Mouse (Mus musculus): Measurements from ENCODE around the gene Bcl6. TPM values are rescaled to one million over a fixed set of nuclear protein-coding genes. Genes with fewer than 3 reads are reported as not detected.

Bcl6 gene
- total and polyA plus RNA-seq, 3 experiments: 0.20 to 0.60 (median 0.25) TPM

DNA sequence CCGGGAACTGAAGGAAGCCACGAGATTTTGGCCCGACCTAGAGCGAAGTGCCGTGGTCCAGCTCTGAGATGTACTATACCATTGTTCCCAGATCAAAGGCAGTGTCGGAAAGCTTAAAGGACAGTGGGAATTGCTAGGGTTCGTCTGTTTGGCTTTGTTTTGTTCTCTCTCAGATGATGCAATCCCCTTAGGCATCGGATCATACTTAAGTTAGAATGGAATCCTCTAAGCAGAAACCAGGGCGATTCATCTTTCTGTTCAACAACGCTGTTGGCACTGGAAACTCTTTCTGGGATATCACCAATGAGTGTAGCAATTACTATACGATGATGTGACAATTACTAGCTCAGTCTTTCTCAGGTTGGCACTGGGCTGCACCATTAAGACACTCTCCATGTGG is 56.4 kb downstream of the Bcl6 start, which contains the start of gene Rtp2:
Gene Rtp2 (minus strand): TSS at position 101 of the 400 bp plus-strand sequence.
- no peak for DNase-seq (ENCODE audit: extremely low read depth)
- Histone ChIP-seq H3K9me3 (replicated peaks; ENCODE audit: low read length) (no peaks in the 10 kb centered on the region), H3K4me1 (ENCODE audit: control insufficient read depth in 1 of 2, insufficient read depth in 2 of 2) (peaks cover 5 to 7% of the 10 kb centered on the region in 2 experiments), H3K27me3 (replicated peaks) (no peaks in the 10 kb centered on the region), H3K36me3 (replicated peaks in 1 of 2; ENCODE audit: control insufficient read depth in 1 of 2, insufficient read depth in 1 of 2, low read length in 1 of 2) (no peaks in the 10 kb centered on the region), H3K79me2 (replicated peaks; ENCODE audit: control insufficient read depth, extremely low read depth, insufficient read depth, poor library complexity, severe bottlenecking) (no peaks in the 10 kb centered on the region), H3K4me3 (replicated peaks in 1 of 3; ENCODE audit: low read depth in 2 of 3, low read length in 2 of 3, poor library complexity in 1 of 3) (no peak within 1 kb of the TSS), H3K27ac (ENCODE audit: insufficient read depth, low read depth) (no peak within 1 kb of the TSS), H3K9ac (ENCODE audit: insufficient read depth, low read depth) (no peak within 1 kb of the TSS), H3K4me2 (ENCODE audit: insufficient read depth, low read depth, poor library complexity, severe bottlenecking) (no peak within 1 kb of the TSS)
- dilution Hi-C loops (cut with MboI; ENCODE audit: extremely low pct_ligation_motif_present, extremely low pct_unique_long_range_greater_than_20kb, low sequenced_read_pairs) (no loop called here), in situ Hi-C loops (cut with MboI; ENCODE audit: low pct_ligation_motif_present, low pct_unique_long_range_greater_than_20kb, low sequenced_read_pairs) (no loop called here)
- TF ChIP-seq JUND (conservative IDR thresholded peaks at IDR 0.05; ENCODE audit: low read depth, low read length) (no peak), HCFC1 (IDR thresholded peaks at IDR 0.05; ENCODE audit: low read depth, low read length) (no peak), JUN (IDR thresholded peaks at IDR 0.05; ENCODE audit: insufficient read depth, low read depth, low read length) (no peak), E2F4 (IDR thresholded peaks at IDR 0.05; ENCODE audit: insufficient replicate concordance, low read depth, low read length) (no peak), RAD21 (IDR thresholded peaks at IDR 0.05; ENCODE audit: low read depth, low read length) (no peak), TBP (conservative IDR thresholded peaks at IDR 0.05; ENCODE audit: low read depth, low read length) (no peak), MXI1 (IDR thresholded peaks at IDR 0.05; ENCODE audit: low read depth, low read length) (no peak), MEF2A (IDR thresholded peaks at IDR 0.05; ENCODE audit: borderline replicate concordance, low read depth, low read length) (no peak), USF1 (IDR thresholded peaks at IDR 0.05; ENCODE audit: low read depth, low read length) (no peak), ZC3H11A (IDR thresholded peaks at IDR 0.05; ENCODE audit: low read depth, low read length) (no peak), BHLHE40 (IDR thresholded peaks at IDR 0.05; ENCODE audit: low read depth, low read length) (no peak), SIN3A (IDR thresholded peaks at IDR 0.05; ENCODE audit: low read length) (no peak), CHD1 (IDR thresholded peaks at IDR 0.05; ENCODE audit: low read depth, low read length) (no peak), CTCF (conservative IDR thresholded peaks at IDR 0.05 in 1 of 2, IDR thresholded peaks at IDR 0.05 in 1 of 2; ENCODE audit: low read depth in 2 of 2, low read length in 2 of 2) (no peak), NELFE (IDR thresholded peaks at IDR 0.05; ENCODE audit: low read depth, low read length) (no peak), MAZ (IDR thresholded peaks at IDR 0.05; ENCODE audit: low read depth, low read length) (no peak), EP300 (IDR thresholded peaks at IDR 0.05; ENCODE audit: low read length) (no peak), TCF12 (IDR thresholded peaks at IDR 0.05; ENCODE audit: low read depth, low read length) (no peak)

GRCm38 (mm10) chr16:23931275-23931674 is 57.4 kb downstream of the Bcl6 start:
- Histone ChIP-seq H3K4me1 (ENCODE audit: control insufficient read depth in 1 of 2, insufficient read depth in 2 of 2) (peaks cover 7 to 11% of the 10 kb centered on the region in 2 experiments), H3K4me3 (replicated peaks in 1 of 3; ENCODE audit: low read depth in 2 of 3, low read length in 2 of 3, poor library complexity in 1 of 3) (no peak overlapping the region), H3K27ac (ENCODE audit: insufficient read depth, low read depth) (no peak overlapping the region), H3K27me3 (replicated peaks) (no peaks in the 10 kb centered on the region), H3K79me2 (replicated peaks; ENCODE audit: control insufficient read depth, extremely low read depth, insufficient read depth, poor library complexity, severe bottlenecking) (no peaks in the 10 kb centered on the region), H3K9me3 (replicated peaks; ENCODE audit: low read length) (no peaks in the 10 kb centered on the region), H3K4me2 (ENCODE audit: insufficient read depth, low read depth, poor library complexity, severe bottlenecking) (no peak overlapping the region), H3K9ac (ENCODE audit: insufficient read depth, low read depth) (no peak overlapping the region), H3K36me3 (replicated peaks in 1 of 2; ENCODE audit: control insufficient read depth in 1 of 2, insufficient read depth in 1 of 2, low read length in 1 of 2) (no peaks in the 10 kb centered on the region)
- dilution Hi-C loops (cut with MboI; ENCODE audit: extremely low pct_ligation_motif_present, extremely low pct_unique_long_range_greater_than_20kb, low sequenced_read_pairs): no loop called here
- in situ Hi-C loops (cut with MboI; ENCODE audit: low pct_ligation_motif_present, low pct_unique_long_range_greater_than_20kb, low sequenced_read_pairs): no loop called here
- DNase-seq (ENCODE audit: extremely low read depth): no peak
- no peak for TF ChIP-seq POLR2AphosphoS2 (IDR thresholded peaks at IDR 0.05; ENCODE audit: low read depth, low read length)
- TF ChIP-seq ETS1 (conservative IDR thresholded peaks at IDR 0.05; ENCODE audit: low read depth, low read length): no peak
- no peak for TF ChIP-seq EP300 (IDR thresholded peaks at IDR 0.05; ENCODE audit: low read length)
- no peak for TF ChIP-seq MAFK (IDR thresholded peaks at IDR 0.05; ENCODE audit: insufficient replicate concordance, low read length)
- TF ChIP-seq TBP (conservative IDR thresholded peaks at IDR 0.05; ENCODE audit: low read depth, low read length): no peak
- no peak for TF ChIP-seq RCOR1 (conservative IDR thresholded peaks at IDR 0.05; ENCODE audit: low read depth, low read length)
- no peak for TF ChIP-seq ZMIZ1 (IDR thresholded peaks at IDR 0.05; ENCODE audit: low read depth, low read length)
- no peak for TF ChIP-seq GABPA (IDR thresholded peaks at IDR 0.05; ENCODE audit: insufficient replicate concordance, low read depth, low read length)
- no peak for TF ChIP-seq MAX (IDR thresholded peaks at IDR 0.05; ENCODE audit: low read length)
- TF ChIP-seq PAX5 (IDR thresholded peaks at IDR 0.05; ENCODE audit: low read length): no peak
- TF ChIP-seq MYC (IDR thresholded peaks at IDR 0.05; ENCODE audit: low read depth, low read length): no peak
- TF ChIP-seq ELF1 (IDR thresholded peaks at IDR 0.05; ENCODE audit: low read depth, low read length): no peak
- TF ChIP-seq CHD2 (IDR thresholded peaks at IDR 0.05; ENCODE audit: low read length): no peak
- TF ChIP-seq MXI1 (IDR thresholded peaks at IDR 0.05; ENCODE audit: low read depth, low read length): no peak
